Mouse (Mus musculus) spleen, adult 2 months (tissue): Measurements from ENCODE around the gene Tex9. TPM values are rescaled to one million over a fixed set of nuclear protein-coding genes. Genes with fewer than 3 reads are reported as not detected.
A peak's percentile ranks its signal among the peaks of the same experiment; 100 is the strongest.

ENCODE experiments used
- DNase-seq, 2 experiments: peaks; one replicate each; pipeline versions ENCODE4 v3.0.0 to v3.0.0-alpha.2; 2012 to 2021; ENCODE audit warnings: low spot score in 2 of 2, low read depth in 1 of 2
- H3K27ac ChIP-seq: fragments of 200-500 bp; 2 replicates; pipeline ENCODE4 v1.5.1; 2012; ENCODE audit warnings: low read length, inconsistent platforms; ENCODE audit not compliant: insufficient read depth
- H3K27me3 ChIP-seq: fragments of 200-500 bp; 2 replicates; pipeline ENCODE4 v1.6.1; 2012; ENCODE audit warnings: mild to moderate bottlenecking, moderate library complexity, low read length, inconsistent platforms; ENCODE audit not compliant: control insufficient read depth, insufficient read depth
- H3K36me3 ChIP-seq: fragments of 200-500 bp; 2 replicates; pipeline ENCODE4 v1.6.1; 2012; ENCODE audit warnings: mild to moderate bottlenecking, low read length, inconsistent platforms; ENCODE audit not compliant: control insufficient read depth, insufficient read depth
- H3K4me1 ChIP-seq: fragments of 200-500 bp; 2 replicates; pipeline ENCODE4 v1.6.1; 2011; ENCODE audit warnings: inconsistent platforms; ENCODE audit not compliant: control insufficient read depth, insufficient read depth, insufficient read length
- H3K4me3 ChIP-seq: fragments of 200-500 bp; 2 replicates; pipeline ENCODE4 v1.5.1; 2011; ENCODE audit warnings: mild to moderate bottlenecking, inconsistent platforms; ENCODE audit not compliant: insufficient read depth, insufficient read length; ENCODE audit errors: extremely low read depth
- CTCF ChIP-seq: fragments of 200-500 bp; IDR thresholded peaks from 2 replicates; pipeline ENCODE4 v1.5.1; 2011; ENCODE audit warnings: mild to moderate bottlenecking, inconsistent platforms; ENCODE audit not compliant: insufficient read depth, insufficient read length, insufficient replicate concordance; ENCODE audit errors: extremely low read depth
- POLR2A ChIP-seq: fragments of 200-500 bp; IDR thresholded peaks from 2 replicates; pipeline ENCODE4 v1.6.1; 2011; ENCODE audit warnings: low read depth, low read length, inconsistent platforms
- WGBS: fragments of 180-500 bp; shearing (Covaris S2); methylation state at CpG from one replicate; pipeline ENCODE4 v1.1.7; 2018; 5-methylcytosine and 5-hydroxymethylcytosine counted together
- polyA plus RNA-seq: library from polyadenylated mRNA; depleted of rRNA; stranded (reverse); fragments of >200 nt; gene quantifications from 2 replicates; pipeline ENCODE4 v1.2.3, GENCODE M21; 2012

Tex9 gene
- polyA plus RNA-seq, 1 experiment: 2.2 TPM

DNA sequence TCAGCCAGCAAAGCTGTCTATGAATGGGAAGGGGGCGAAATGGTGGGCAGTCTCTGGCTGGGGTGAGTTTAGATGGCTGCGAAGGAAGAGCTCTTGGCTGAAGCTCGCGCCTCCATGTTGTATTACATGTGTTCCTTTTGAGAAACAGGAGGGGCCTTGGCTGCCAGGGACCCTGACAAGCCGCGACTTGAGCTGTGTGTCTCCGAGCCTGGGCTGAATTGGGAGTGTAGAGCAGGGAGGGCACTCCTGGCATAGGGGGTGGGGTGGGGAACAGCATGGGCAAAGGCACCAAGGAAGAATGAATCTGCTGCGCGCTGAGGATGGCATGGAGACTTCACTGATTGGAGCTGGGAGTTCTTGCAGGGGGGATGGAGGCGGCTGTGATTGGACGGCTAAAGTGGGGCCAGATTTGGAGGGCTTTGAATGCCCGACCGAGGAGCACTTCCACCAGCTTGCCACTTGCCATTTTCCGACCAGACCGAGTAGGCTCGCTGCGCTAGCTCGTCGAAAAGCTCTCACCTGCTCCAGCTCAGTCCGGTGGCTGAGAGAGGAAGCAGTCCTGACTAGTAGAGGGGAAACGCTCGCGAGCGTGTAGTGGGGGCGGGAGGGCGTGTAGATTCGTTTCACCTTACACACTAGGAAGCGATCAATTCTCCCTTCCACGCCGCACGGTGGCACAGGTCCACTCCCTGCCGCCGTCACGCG lies 39.4 kb upstream of the Tex9 start:
- Histone ChIP-seq H3K4me1 (peaks cover 10% of the 10 kb centered on the region), H3K4me3 (peak overlapping the region; percentile 84), H3K36me3 (no peaks in the 10 kb centered on the region), H3K27me3 (no peaks in the 10 kb centered on the region), H3K27ac (peak overlapping the region; percentile 97)
- 0 out of 2 replicates have a peak, but pooled peaks have one; percentile 5 for TF ChIP-seq CTCF
- TF ChIP-seq POLR2A: peak; percentile 94
- peak; percentile 84 to 85 for DNase-seq
- 4% methylated on average over 32 of the region's 35 CpGs for WGBS

DNA sequence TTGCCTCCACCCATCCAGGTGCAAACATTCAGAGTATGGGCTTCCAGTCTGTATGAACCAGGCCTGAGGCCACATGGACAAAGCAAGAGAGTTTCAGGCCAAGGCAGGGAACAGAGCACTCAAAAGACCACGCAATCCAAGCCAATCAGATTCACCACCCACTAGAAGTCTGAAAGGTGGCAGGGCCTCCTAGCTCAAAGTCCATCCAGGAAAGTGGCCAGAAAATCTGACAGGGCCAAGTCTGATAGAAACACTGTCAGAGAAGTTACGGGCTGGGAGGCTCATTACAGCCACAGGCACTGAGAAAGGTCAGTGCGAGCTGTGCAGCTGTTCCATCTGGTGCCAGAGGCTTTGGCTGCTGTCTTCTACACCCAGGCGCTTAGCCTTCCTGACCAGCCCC lies 38.8 kb upstream of the Tex9 start:
- WGBS: 60% methylated on average over 4 of the region's 4 CpGs

GRCm38 (mm10) chr9:72530237-72530636 lies 38.2 kb upstream of the Tex9 start:
- peak; percentile 83 to 94 for DNase-seq
- Histone ChIP-seq H3K4me1 (peaks cover 10% of the 10 kb centered on the region), H3K36me3 (no peaks in the 10 kb centered on the region), H3K27me3 (no peaks in the 10 kb centered on the region), H3K27ac (no peak overlapping the region; the same call in 1 of the 2 replicates), H3K4me3 (no peak overlapping the region)
- TF ChIP-seq POLR2A: no peak
- peak; percentile 100 for TF ChIP-seq CTCF
- under 1% methylated on average over 12 of the region's 12 CpGs for WGBS

More for the DNA sequence above, 38.8 kb upstream of the Tex9 start:
- TF ChIP-seq CTCF (no peak), POLR2A (no peak)
- peak in 1 of 2 experiments; percentile 3 for DNase-seq
- Histone ChIP-seq H3K4me3 (peak overlapping the region; percentile 84), H3K27ac (peak overlapping the region; percentile 97), H3K27me3 (no peaks in the 10 kb centered on the region), H3K36me3 (no peaks in the 10 kb centered on the region), H3K4me1 (peaks cover 10% of the 10 kb centered on the region)

GRCm38 (mm10) chr9:72526091-72526490 lies 34.1 kb upstream of the Tex9 start:
- H3K4me1 ChIP-seq: peaks cover 7% of the 10 kb centered on the region; the same call in 1 of the 2 replicates
- 65% methylated on average over 1 of the region's 1 CpGs for WGBS
- no peak overlapping the region for H3K27ac ChIP-seq
- H3K27me3 ChIP-seq: no peaks in the 10 kb centered on the region
- H3K36me3 ChIP-seq: no peaks in the 10 kb centered on the region
- DNase-seq: no peak
- TF ChIP-seq POLR2A: no peak
- TF ChIP-seq CTCF: no peak
- H3K4me3 ChIP-seq: no peak overlapping the region

DNA sequence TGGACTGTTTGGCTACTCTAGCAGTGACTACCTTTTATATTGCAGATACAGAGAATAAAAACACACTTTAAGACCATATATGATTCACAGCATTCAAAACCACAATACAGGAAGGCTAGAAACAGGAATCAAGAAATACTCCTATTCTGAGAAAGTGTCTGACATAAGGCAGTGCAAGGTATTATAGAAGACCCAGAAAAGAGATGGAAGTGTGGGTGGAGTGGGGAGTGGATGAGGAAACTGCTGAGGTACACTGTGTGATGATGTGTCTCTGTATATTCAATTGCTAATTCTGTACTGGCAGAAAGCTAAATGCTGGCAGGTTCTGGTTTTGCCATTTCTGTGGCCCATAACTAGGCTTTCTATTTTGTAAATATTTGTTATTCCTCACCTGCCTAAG lies 28.8 kb upstream of the Tex9 start:
- H3K4me1 ChIP-seq: no peaks in the 10 kb centered on the region
- TF ChIP-seq CTCF (no peak), POLR2A (no peak)
- no peaks in the 10 kb centered on the region for H3K36me3 ChIP-seq
- H3K27ac ChIP-seq: no peak overlapping the region
- no peak for DNase-seq
- H3K4me3 ChIP-seq: no peak overlapping the region
- H3K27me3 ChIP-seq: no peaks in the 10 kb centered on the region

DNA sequence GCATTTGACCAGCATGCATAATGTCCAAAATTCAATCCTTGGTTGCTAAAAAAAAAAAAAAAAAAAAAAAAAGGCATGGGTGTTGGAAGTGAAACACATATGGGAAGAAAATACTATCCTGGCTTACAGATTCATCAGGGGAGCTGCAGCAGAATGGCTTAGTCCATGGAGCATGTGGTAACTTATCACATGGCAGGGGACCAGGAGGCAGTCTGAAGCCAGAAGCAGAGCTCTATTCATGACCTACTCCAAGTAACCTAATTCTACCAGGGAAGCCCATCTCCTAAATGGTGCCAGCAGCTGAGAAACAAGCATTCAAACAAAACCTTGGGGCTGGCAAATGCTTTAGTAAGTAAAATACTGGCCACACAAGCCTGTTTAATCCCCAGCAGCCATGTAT lies 27.2 kb upstream of the Tex9 start:
- H3K4me3 ChIP-seq: no peak overlapping the region
- H3K27ac ChIP-seq: no peak overlapping the region
- no peaks in the 10 kb centered on the region for H3K36me3 ChIP-seq
- TF ChIP-seq POLR2A (no peak), CTCF (no peak)
- H3K4me1 ChIP-seq: no peaks in the 10 kb centered on the region
- no peaks in the 10 kb centered on the region for H3K27me3 ChIP-seq
- no peak for DNase-seq

GRCm38 (mm10) chr9:72515366-72515765 lies 23.4 kb upstream of the Tex9 start:
- Histone ChIP-seq H3K27ac (no peak overlapping the region), H3K27me3 (no peaks in the 10 kb centered on the region), H3K36me3 (no peaks in the 10 kb centered on the region), H3K4me3 (no peak overlapping the region), H3K4me1 (no peaks in the 10 kb centered on the region)
- DNase-seq: no peak
- TF ChIP-seq POLR2A (no peak), CTCF (no peak)
